Mouse (Mus musculus) thymus, adult 2 months (tissue): ENCODE measurements at regions not wholly inside any gene's neighbourhood (a gene's known extent, or its start where the extent isn't known, plus 50 kb on each side); places are given as distances from the start of the nearest gene placed in this dataset.

Experiments used
- CTCF ChIP-seq: fragments of 200-500 bp; IDR thresholded peaks from 2 replicates; pipeline ENCODE4 v1.5.1; 2012; ENCODE audit warnings: mild to moderate bottlenecking, control low read depth, low read length, moderate library complexity, borderline replicate concordance; ENCODE audit not compliant: control insufficient read depth, poor library complexity, insufficient read depth; ENCODE audit errors: extremely low read depth
- POLR2A ChIP-seq: fragments of 200-500 bp; IDR thresholded peaks from 2 replicates; pipeline ENCODE4 v1.6.1; 2012; ENCODE audit warnings: mild to moderate bottlenecking, low read length, control low read depth, moderate library complexity; ENCODE audit not compliant: control insufficient read depth, poor library complexity, insufficient read depth; ENCODE audit errors: extremely low read depth

- TF ChIP-seq CTCF (no peak), POLR2A (no peak)
Measured at GRCm38 (mm10) chr13:47486658-47487057, 364.2 kb downstream of the Rnf144b start.
